Mouse (Mus musculus) midbrain, postnatal 0 days (tissue): ENCODE measurements around the gene Gldc. TPM values are rescaled to one million over a fixed set of nuclear protein-coding genes. Genes with fewer than 3 reads are reported as not detected.
"Not testable (repeated sequence)": the region's sequence is repeated elsewhere in the genome, so short reads cannot be mapped to it uniquely, and the experiment has no call there.

Experiments
- ATAC-seq: fragments of 200-750 bp; cut with Nextera tagmentation; 2 replicates; pipeline ENCODE4 v1.8.0; 2017; ENCODE audit warnings: moderate number of reproducible peaks, mild to moderate bottlenecking, moderate TSS enrichment, moderate library complexity; ENCODE audit not compliant: low FRiP score
- DNase-seq: peaks from one replicate; pipeline ENCODE4 v3.0.0-alpha.2; 2015; ENCODE audit warnings: low spot score
- H3K27ac ChIP-seq: fragments of 300-500 bp; sonication (generic); 2 replicates; pipeline ENCODE4 v1.5.1; 2014; ENCODE audit warnings: low read depth, mild to moderate bottlenecking, low read length, mixed read lengths
- H3K27me3 ChIP-seq: fragments of 300-500 bp; sonication (generic); 2 replicates; pipeline ENCODE4 v1.6.1; 2014; ENCODE audit warnings: low read length, control low read depth, mixed read lengths; ENCODE audit not compliant: insufficient read depth
- H3K36me3 ChIP-seq: fragments of 300-500 bp; sonication (generic); 2 replicates; pipeline ENCODE4 v1.6.1; 2014; ENCODE audit warnings: low read length, control low read depth, mixed read lengths; ENCODE audit not compliant: insufficient read depth
- H3K4me1 ChIP-seq: fragments of 300-500 bp; sonication (generic); 2 replicates; pipeline ENCODE4 v1.6.1; 2014; ENCODE audit warnings: mild to moderate bottlenecking, control low read depth, antibody characterized with exemption, low read length, mixed read lengths; ENCODE audit not compliant: insufficient read depth
- H3K4me2 ChIP-seq: fragments of 300-500 bp; sonication (generic); 2 replicates; pipeline ENCODE4 v1.6.1; 2014; ENCODE audit warnings: low read depth, mild to moderate bottlenecking, low read length, mixed read lengths; ENCODE audit not compliant: poor library complexity, severe bottlenecking
- H3K4me3 ChIP-seq: fragments of 300-500 bp; sonication (generic); 2 replicates; pipeline ENCODE4 v1.5.1; 2014; ENCODE audit warnings: low read depth, mild to moderate bottlenecking, low read length, moderate library complexity
- H3K9ac ChIP-seq: fragments of 300-500 bp; sonication (generic); replicated peaks from 2 replicates; pipeline ENCODE4 v1.6.1; 2014; ENCODE audit warnings: mild to moderate bottlenecking, low read length, moderate library complexity, mixed read lengths; ENCODE audit not compliant: poor library complexity, severe bottlenecking
- H3K9me3 ChIP-seq: fragments of 300-500 bp; sonication (generic); 2 replicates; pipeline ENCODE4 v1.6.1; 2016; ENCODE audit warnings: low read length, control low read depth
- CTCF ChIP-seq: IDR thresholded peaks from 2 replicates; pipeline ENCODE4 v1.5.1; 2016; ENCODE audit warnings: antibody characterized with exemption, mild to moderate bottlenecking
- WGBS: fragments of 180-500 bp; shearing (Covaris S2); extraction: QIAGEN DNeasy Blood & Tissue Kit; methylation state at CpG from one replicate; pipeline ENCODE4 v1.1.7; 2014; 5-methylcytosine and 5-hydroxymethylcytosine counted together
- polyA plus RNA-seq: library from polyadenylated mRNA; unstranded; fragments of >200 nt; fragmentation: Nextera tagmentation; extraction: Ambion mirVana; gene quantifications from 2 replicates; pipeline ENCODE4 v1.2.1, GENCODE M21; 2015
- total RNA-seq: library from RNA; depleted of rRNA; stranded (reverse); fragments of >200 nt; gene quantifications from 2 replicates; pipeline ENCODE4 v1.2.3, GENCODE M21; 2014; rRNA removed

Gldc gene
- total RNA-seq (9.2 and 9.6 TPM in 2 replicates), polyA plus RNA-seq (5.4 TPM in 2 replicates)

DNA sequence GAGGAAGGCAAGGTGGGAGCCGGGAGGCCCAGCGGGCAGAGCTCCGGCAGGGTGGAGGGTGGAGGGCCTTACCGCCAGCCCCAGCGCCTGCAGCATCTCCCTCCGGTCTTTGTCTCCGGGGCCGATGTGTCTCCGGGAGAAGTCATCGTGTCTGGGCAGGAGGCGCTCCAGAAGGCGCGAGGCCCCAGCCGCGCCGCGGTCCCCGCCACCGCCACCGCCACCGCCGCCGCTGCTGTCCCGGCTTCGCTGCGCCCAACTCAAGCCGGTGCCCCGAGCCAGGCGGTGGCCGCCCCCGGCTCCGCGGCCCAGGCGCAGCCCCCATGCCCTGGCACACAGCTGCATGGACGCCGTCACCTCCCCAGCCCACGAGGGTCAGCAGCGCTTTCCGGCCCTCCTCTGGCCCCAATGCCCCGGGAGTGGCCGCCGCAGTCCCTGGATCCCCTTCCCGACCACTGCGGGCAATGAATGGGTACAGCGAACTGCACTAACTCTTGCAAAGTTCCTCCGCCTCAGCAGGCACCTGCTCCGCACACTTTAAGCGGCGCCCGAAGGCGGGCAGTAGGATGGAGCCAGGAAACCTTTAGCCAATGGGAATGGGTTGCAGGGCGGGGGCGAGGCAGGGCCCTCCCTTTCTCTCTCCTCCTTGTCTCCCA is at the start of gene Gldc:
Gene Gldc (minus strand): TSS at position 511 of the 653 bp plus-strand sequence.
- Histone ChIP-seq H3K9me3 (0 out of 2 replicates have a peak, but pooled peaks cover 4% of the 10 kb centered on the region), H3K4me3 (peak within 1 kb of the TSS; percentile 59), H3K36me3 (no peaks in the 10 kb centered on the region), H3K9ac (peak within 1 kb of the TSS; percentile 34), H3K27ac (peak within 1 kb of the TSS; percentile 65), H3K4me1 (no peaks in the 10 kb centered on the region), H3K4me2 (peak within 1 kb of the TSS; percentile 100), H3K27me3 (peaks cover 9% of the 10 kb centered on the region)
- ATAC-seq (peak; percentile 90), DNase-seq (peak; percentile 80)
- no peak for TF ChIP-seq CTCF
- 2% methylated on average over 44 of the region's 53 CpGs for WGBS

DNA sequence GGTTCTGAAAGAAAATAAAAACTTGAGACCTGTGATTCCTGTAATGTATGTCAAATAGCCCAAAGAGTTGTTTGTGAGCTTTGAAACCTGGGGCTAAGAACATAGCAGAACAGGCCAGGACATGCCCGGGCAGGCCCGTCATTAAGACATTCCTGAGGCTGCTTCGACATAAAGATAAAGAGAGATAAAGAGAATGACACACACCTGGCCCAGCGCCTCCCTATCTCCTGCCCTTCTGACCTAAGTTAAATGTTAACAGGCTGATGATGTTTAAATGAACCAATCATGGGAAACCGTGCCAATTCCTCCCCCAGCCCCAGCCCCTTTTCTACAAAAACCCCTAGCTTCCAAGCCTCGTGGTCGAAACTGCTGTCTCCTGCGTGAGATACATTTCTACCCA is 47.4 kb upstream of the Gldc start:
- 95% methylated on average over 8 of the region's 8 CpGs for WGBS
- not testable (repeated sequence) for H3K36me3 ChIP-seq, H3K9ac ChIP-seq, H3K4me1 ChIP-seq, H3K9me3 ChIP-seq, H3K27ac ChIP-seq, DNase-seq, ATAC-seq, H3K4me2 ChIP-seq, H3K4me3 ChIP-seq, H3K27me3 ChIP-seq

DNA sequence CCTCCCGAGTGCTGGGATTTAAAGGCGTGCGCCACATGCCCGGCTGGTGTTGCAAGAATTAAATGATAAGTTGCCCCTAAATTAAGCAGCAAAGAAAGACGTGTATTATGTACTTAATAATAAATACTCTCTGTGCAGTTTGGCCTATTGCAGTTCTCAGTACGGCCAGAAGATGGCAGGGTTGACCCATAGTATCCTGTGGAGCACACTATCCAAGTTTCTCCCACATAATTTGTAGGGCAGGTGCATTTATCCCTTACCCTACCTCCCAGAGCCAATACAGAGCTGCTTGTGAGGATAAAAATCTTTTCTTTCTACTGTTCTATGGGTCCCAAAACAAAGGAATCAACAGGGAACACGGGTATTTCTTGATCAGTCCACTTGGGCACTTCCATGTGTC is 42.1 kb upstream of the Gldc start:
- no peaks in the 10 kb centered on the region for H3K4me1 ChIP-seq
- no peaks in the 10 kb centered on the region for H3K9me3 ChIP-seq
- H3K27me3 ChIP-seq = no peaks in the 10 kb centered on the region
- 23% methylated on average over 7 of the region's 7 CpGs for WGBS
- no peak overlapping the region for H3K27ac ChIP-seq
- 0 out of 2 replicates have a peak, but pooled peaks have one; percentile 68 for ATAC-seq
- no peak overlapping the region for H3K9ac ChIP-seq
- H3K4me3 ChIP-seq = no peak overlapping the region
- no peaks in the 10 kb centered on the region for H3K36me3 ChIP-seq
- DNase-seq = peak; percentile 69
- H3K4me2 ChIP-seq = no peak overlapping the region
- TF ChIP-seq CTCF = peak; percentile 93

DNA sequence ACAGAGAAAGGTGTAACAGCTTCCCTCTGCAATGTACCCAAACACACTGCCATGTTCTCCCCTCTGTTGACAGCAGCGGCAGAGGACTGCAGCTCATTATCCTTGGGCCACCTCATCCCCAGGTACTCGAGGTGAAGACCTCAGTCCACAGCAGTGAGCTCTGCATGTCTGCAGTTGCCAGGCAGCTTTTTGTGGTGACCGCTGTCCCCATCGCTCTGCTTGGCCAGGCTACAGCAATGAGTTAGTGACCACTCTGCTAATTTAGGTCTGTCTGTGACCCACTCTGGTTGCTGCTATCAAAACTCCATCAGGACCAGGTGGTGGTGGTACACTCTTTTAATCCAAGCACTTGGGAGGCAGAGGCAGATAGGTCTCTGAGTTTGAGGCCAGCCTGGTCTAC is 41.0 kb upstream of the Gldc start:
- no peak for DNase-seq
- H3K4me2 ChIP-seq = no peak overlapping the region
- no peak overlapping the region for H3K27ac ChIP-seq
- H3K4me1 ChIP-seq = no peaks in the 10 kb centered on the region
- H3K4me3 ChIP-seq = no peak overlapping the region
- WGBS = 86% methylated on average over 4 of the region's 4 CpGs
- H3K9me3 ChIP-seq = no peaks in the 10 kb centered on the region
- H3K27me3 ChIP-seq = no peaks in the 10 kb centered on the region
- H3K36me3 ChIP-seq = no peaks in the 10 kb centered on the region
- TF ChIP-seq CTCF = no peak
- H3K9ac ChIP-seq = no peak overlapping the region
- no peak for ATAC-seq

DNA sequence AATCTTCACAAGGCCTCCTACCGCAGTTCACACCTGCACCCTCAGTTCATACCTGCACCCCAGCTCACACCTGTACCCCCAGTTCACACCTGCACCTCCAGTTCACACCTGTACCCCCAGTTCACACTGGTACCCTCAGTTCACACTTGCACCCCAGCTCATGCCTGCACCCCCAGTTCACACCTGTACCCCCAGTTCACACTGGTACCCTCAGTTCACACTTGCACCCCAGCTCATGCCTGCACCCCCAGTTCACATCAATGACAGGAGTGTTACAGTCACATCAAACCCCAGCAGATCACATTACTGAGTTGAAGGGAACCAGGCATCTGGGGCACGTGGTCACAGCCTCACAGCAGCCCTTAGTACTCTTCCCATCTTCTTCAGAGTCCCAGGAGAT is 40.5 kb upstream of the Gldc start:
- DNase-seq, H3K9me3 ChIP-seq, H3K4me1 ChIP-seq, H3K27me3 ChIP-seq, H3K4me3 ChIP-seq, H3K4me2 ChIP-seq, H3K27ac ChIP-seq, ATAC-seq, H3K36me3 ChIP-seq, H3K9ac ChIP-seq: not testable (repeated sequence)
- 70% methylated on average over 2 of the region's 2 CpGs for WGBS

DNA sequence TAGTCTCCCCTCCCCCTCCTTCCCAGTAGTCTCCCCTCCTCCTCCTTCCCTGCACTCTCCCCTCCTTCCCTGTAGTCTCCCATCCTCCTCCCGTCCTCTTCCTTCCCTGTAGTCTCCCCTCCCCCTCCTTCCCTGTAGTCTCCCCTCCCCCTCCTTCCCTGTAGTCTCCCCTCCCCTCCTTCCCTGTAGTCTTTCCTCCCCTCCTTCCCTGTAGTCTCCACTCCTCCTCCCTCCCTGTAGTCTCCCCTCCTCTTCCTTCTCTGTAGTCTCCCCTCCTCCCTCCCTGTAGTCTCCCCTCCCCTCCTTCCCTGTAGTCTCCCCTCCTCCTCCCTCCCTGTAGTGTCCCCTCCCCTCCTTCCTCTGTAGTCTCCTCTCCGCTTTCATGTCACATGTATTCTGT is 38.8 kb upstream of the Gldc start:
- H3K9me3 ChIP-seq = no peaks in the 10 kb centered on the region
- whole genome bisulfite sequencing = 24% methylated on average over 2 of the region's 2 CpGs
- H3K36me3 ChIP-seq = no peaks in the 10 kb centered on the region
- no peak for TF ChIP-seq CTCF
- H3K9ac ChIP-seq = no peak overlapping the region
- H3K27me3 ChIP-seq = no peaks in the 10 kb centered on the region
- no peak overlapping the region for H3K4me2 ChIP-seq
- no peaks in the 10 kb centered on the region for H3K4me1 ChIP-seq
- DNase-seq (no peak), ATAC-seq (no peak)
- H3K27ac ChIP-seq = no peak overlapping the region
- H3K4me3 ChIP-seq = no peak overlapping the region

DNA sequence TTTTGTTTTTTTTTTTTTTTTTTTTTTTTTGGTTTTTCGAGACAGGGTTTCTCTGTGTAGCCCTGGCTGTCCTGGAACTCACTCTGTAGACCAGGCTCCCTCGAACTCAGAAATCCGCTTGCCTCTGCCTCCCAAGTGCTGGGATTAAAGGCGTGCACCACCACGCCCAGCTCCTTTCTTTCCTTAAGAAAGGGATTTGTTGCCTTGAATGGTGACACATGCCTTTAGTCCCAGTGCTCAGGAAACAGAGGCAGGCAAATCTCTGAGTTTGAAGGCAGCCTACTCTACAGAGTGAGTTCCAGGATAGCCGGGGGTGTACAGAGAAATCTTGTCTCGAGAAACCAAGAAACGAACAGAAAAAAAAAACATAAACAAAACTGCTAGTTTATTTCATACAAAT is 33.8 kb upstream of the Gldc start:
- not testable (repeated sequence) for ATAC-seq, H3K4me3 ChIP-seq, H3K9me3 ChIP-seq, H3K4me2 ChIP-seq, H3K9ac ChIP-seq, H3K36me3 ChIP-seq, H3K27ac ChIP-seq, DNase-seq, H3K4me1 ChIP-seq, H3K27me3 ChIP-seq
- 88% methylated on average over 7 of the region's 8 CpGs for WGBS
